Mouse (Mus musculus) brain, embryonic 14.5 days (tissue): ENCODE data around the gene Cux1.

Experiments
- CTCF ChIP-seq: fragments of 200-500 bp; IDR thresholded peaks from 2 replicates; pipeline ENCODE4 v1.5.1; 2012; ENCODE audit warnings: inconsistent platforms, mild to moderate bottlenecking, moderate library complexity, borderline replicate concordance; ENCODE audit not compliant: insufficient read depth, insufficient read length; ENCODE audit errors: extremely low read depth
- POLR2A ChIP-seq: fragments of 200-500 bp; IDR thresholded peaks from 2 replicates; pipeline ENCODE4 v1.6.1; 2012; ENCODE audit warnings: mild to moderate bottlenecking, inconsistent platforms, borderline replicate concordance; ENCODE audit not compliant: poor library complexity, insufficient read depth, insufficient read length, severe bottlenecking; ENCODE audit errors: extremely low read depth

GRCm38 (mm10) chr5:136584676-136585285, 17.5 kb upstream of the Cux1 start:
- TF ChIP-seq CTCF, result no peak
- no peak for TF ChIP-seq POLR2A
